Mouse (Mus musculus) olfactory bulb, adult 2 months (tissue): Measurements from ENCODE around the gene Arl11.

ENCODE experiments used
- CTCF ChIP-seq: fragments of 200-500 bp; IDR thresholded peaks from 2 replicates; pipeline ENCODE4 v1.5.1; 2012; ENCODE audit warnings: low read depth, mild to moderate bottlenecking, low read length, moderate library complexity; ENCODE audit not compliant: insufficient read depth
- POLR2A ChIP-seq: fragments of 200-500 bp; IDR thresholded peaks from 2 replicates; pipeline ENCODE4 v1.6.1; 2012; ENCODE audit warnings: mild to moderate bottlenecking, low read depth, low read length, moderate library complexity; ENCODE audit not compliant: insufficient read depth

DNA sequence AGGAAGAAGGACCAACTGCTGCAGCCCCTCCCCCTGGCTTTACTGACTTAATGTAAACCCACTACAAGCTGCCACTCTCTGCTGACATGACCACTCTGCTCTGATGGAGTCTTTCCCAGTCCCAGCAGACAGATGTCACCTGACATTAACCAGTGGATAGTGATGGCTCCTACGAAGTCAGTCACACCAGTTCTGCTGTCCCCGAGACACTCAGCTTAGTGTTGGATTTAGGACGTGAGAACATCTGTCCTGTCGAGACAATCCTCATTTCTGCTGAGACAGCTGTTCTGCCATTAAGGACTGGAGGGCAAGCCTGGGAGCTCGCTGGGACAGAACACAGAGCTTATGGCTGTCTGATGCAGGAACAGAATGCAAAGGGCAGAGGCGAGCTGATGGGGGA lies 41.3 kb downstream of the Arl11 start:
- TF ChIP-seq CTCF, result no peak
- no peak for TF ChIP-seq POLR2A
